Mouse (Mus musculus): Measurements from ENCODE around the gene Chst8. TPM values are rescaled to one million over a fixed set of nuclear protein-coding genes. Genes with fewer than 3 reads are reported as not detected.

Gene Chst8
- total RNA-seq, 2 experiments from 2014 or later, result 16.8 to 17.6 TPM

Other genes starting within 250 kb of the Chst8 start
- 10 to 100 TPM; 17.2 to 24.4 TPM for gene Kctd15, start 156.0 kb downstream of the Chst8 start, total RNA-seq (2021)
- 10 to 100 TPM; 31.8 to 32.4 TPM for gene Pepd, start 99.7 kb upstream of the Chst8 start, total RNA-seq (2021)
- gene Cebpg, start 243.9 kb upstream of the Chst8 start, total RNA-seq (2021), result 10 to 100 TPM; 24.2 to 25.2 TPM